Mouse (Mus musculus) embryonic fibroblast, embryonic 13.5 days (primary cell): ENCODE results near the gene Samd15.

Experiments
- CTCF ChIP-seq: IDR thresholded peaks from 2 replicates; pipeline ENCODE4 v1.5.1; 2011; ENCODE audit warnings: mild to moderate bottlenecking, control low read depth, low read length, moderate library complexity, borderline replicate concordance; ENCODE audit not compliant: insufficient read depth
- POLR2A ChIP-seq: IDR thresholded peaks from 2 replicates; pipeline ENCODE4 v1.6.1; 2011; ENCODE audit warnings: low read depth, mild to moderate bottlenecking, control low read depth, low read length, moderate library complexity

GRCm38 (mm10) chr12:87177631-87178030 is 21.9 kb upstream of the Samd15 start:
- no peak for TF ChIP-seq CTCF
- no peak for TF ChIP-seq POLR2A
